Mouse (Mus musculus) kidney, postnatal 4 days (tissue): ENCODE results near the gene Mrps18b.

Source experiments
- DNase-seq, 2 experiments: peaks; one replicate each; pipeline ENCODE4 v3.0.0; 2021; ENCODE audit warnings: mixed read lengths in 2 of 2

Gene Mrps18b

DNA sequence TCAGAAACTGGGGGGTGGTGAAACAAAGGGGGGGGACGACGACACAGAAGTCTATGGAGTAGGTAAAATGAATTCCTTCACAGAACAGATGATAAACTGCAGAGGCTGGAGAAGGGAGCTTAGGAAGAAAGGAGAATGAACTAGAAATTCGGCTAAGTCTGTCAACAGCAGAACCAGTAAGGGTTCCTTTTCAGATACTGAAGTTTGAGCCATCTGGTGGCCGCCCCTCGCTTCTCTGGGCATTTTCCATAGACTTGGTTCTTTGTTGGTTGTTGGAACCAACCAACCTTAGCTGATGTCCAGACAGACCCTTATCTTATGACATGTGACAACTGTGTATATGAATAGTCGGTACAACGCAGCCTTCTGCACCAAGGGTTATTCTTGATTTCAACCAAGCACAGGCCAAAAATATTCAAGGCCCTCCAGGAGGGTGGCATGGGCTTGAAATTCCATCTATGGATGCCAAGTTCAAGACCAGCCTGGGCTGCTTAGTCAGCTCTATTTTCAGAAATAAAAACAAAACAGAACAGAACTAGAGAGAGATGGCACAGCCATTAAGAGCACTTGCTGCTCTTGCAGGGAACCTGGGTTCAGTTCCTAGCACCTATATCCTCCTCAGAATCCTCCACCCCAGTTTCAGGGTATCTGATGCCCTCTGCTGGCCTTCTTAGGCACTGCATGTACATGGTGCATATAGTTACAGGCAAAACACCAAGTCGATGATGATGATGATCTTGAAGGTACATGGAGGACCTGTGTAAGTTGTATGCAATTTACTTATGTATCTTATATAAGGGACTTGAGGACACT, 45.1 kb downstream of the Mrps18b start:
- DNase-seq, result peak; percentile 62 to 70

DNA sequence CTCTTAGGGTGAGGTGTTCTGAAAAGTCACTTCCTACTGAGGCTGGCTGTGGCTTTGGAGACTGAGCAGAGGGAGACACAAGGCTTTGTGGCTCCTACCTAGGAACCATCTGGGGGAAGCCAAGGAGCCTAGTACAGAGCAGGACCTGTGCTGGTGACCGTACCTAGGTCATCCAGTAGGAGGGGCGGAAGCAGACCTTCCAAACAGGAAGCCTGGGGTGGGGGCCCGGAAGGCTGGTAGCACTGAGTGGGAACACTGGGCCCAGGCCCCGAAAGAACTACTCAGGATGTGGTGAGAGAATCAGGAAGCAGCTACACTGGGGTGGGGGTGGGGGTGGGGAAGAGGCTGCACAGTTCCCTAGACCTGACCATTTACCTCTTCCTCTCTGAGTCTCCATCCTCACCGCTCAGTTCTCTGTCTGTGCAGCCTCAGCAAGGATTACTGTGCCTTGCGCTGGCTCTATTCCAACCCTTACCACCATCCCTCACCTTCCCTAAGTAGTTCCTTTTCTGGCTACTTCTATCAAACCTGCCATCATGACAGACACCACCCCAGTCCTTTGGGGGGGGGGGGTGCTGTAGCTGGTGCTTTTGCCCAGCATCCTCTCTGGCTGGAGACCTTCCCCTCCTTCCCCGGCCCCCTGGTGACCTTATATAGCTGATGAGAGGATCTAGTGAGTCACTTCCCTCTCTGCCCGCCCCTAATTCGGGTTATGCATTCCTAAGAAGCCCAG, 45.9 kb downstream of the Mrps18b start:
- DNase-seq, result peak; percentile 62 to 79

DNA sequence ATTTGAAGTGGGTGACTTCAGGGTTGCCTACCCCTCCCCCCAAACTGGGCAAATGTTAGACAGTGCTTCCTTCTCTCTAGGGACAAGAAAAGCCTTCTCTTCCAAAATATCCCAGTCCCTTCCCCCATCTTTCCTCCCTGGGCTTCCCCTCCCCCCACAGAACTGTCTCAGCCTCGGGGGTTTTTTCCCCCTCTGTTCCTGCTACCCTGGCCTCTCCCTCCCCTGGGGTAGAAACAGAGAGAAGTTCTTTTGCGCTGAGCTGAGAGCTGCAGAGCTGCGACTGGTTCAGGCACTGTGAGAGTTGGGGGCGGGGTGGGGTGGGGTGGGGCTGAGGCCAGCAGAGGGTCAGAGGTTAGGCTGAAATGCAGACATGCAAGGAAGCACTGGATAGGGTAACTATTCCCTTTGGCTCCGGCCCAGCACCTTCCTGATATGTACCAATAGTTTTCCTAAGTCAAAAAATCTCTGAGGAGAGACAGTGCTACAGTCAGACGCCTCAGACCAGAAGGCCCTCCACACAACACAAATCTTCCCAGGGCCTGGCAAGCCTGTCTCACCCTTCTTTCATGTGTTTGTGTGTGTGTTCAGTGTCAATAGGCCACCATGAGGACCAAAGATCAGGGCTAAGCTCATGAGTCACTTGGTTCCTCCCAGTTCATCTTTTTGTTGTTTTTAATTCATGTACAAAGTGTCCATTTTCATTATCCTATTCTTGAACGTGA, 46.7 kb downstream of the Mrps18b start:
- peak; percentile 53 to 67 for DNase-seq

DNA sequence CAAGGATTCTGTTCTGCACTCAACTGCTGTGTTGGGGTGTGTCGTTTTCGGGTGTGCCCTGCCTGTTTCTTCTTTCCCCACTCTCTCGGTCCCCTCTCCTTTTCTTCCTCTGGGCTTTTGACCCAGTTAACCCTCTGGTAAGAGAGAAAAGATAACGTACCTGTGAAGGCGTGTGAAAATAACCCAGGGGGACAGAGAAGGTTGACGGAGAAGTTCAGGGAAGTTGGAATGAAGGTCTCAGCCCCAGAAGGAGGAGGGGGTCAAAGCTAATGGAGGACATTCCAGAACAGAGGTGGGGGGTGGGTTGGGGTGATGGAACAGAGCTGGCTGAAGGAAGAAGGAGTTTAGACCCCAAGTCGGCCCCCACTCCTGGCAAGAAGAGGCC, 47.2 kb downstream of the Mrps18b start:
- no peak for DNase-seq

DNA sequence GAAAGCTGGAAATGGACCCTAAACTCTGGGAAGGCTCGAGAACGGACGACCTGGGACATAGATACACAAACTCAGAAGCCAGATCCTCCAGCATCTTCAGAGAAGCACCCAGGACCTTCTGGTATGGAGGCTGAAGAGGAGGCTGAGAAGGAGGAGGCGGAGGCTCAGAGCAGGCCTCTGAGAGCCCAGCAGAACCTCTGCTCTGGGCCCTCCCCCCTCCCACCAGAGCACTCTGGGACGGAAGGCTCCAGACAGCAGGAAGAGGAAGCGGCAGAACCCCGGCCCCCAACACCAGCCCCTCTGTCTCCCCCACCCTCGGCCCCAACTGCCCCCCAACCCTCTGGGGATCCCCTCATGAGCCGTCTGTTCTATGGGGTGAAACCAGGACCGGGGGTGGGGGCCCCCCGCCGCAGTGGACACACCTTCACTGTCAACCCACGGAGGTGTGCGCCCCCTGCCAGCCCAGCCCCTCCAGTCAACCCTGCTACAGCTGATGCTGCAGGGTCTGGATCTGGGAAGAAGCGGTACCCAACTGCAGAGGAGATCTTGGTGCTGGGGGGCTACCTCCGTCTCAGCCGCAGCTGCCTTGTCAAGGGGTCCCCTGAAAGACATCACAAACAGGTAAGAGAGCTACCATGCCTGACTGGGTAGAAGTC, 47.9 kb downstream of the Mrps18b start:
- peak; percentile 33 to 60 for DNase-seq

DNA sequence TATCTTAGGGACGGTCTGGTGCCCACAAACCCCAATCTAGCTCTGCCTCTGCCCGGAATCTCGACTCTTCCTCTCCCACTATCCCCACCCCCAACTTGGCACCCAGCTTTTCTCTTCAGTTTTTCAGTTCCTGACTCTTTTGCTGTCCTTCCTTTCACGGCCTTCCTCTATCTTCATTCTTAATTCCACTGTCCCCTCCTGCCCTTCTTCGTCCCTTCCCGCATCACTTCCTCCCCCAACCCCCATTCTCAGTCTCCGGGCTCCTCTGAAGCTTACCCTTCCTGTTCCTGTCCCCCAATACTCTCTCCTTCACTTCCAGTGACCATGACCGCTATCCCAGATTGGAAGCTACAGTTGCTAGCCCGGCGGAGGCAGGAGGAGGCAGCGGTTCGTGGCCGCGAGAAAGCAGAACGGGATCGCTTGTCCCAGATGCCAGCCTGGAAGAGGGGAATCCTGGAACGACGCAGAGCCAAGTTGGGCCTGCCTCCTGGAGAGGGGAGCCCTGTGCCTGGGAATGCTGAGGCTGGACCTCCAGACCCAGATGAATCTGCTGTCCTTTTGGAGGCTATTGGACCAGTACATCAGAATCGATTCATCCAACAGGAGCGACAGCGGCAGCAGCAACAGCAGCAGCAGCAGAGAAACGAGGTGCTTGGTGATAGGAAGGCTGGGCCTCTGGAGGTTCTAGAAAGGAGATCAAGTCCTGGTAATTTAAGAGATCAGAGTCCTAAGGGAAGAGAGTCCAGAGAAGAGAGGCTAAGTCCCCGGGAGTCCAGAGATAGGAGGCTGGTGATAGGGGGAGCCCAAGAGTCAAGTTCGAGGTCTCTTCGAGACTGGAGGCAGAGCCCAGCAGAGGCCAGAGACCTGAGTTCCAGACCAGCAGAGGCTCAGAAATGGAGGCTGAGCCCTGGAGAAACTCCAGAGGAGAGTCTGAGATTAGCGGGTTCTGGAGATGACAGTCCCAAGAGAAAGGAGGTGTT, 49.0 kb downstream of the Mrps18b start:
- peak; percentile 44 to 64 for DNase-seq

DNA sequence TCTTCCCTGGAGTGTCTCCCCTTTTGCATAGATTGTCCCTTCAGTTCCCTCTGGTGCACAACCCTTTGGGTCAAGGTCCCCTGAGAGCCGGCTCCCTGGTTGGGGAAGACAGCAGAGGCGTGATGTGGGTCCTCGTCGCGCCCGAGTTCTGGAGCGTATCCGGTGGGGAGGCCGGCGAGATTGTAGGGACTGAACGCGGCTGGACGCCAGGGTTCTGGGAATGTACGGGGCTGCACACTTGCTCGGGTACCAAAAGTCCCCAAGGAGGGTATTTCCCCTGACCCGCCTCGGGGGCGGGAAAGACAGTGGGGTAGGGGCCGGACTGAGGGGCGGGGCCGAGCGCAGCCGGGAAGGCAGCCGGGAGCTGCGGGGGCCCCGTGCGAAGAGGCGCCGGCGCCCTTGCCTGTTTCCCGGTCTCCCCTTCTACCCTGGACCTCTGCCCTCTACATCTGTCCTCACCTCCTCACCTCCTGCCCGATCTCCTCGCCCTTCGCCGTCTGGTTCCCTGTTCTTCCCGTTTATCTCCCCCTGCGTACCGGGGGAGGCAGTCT, 49.8 kb downstream of the Mrps18b start:
- DNase-seq, result peak; percentile 77 to 83

DNA sequence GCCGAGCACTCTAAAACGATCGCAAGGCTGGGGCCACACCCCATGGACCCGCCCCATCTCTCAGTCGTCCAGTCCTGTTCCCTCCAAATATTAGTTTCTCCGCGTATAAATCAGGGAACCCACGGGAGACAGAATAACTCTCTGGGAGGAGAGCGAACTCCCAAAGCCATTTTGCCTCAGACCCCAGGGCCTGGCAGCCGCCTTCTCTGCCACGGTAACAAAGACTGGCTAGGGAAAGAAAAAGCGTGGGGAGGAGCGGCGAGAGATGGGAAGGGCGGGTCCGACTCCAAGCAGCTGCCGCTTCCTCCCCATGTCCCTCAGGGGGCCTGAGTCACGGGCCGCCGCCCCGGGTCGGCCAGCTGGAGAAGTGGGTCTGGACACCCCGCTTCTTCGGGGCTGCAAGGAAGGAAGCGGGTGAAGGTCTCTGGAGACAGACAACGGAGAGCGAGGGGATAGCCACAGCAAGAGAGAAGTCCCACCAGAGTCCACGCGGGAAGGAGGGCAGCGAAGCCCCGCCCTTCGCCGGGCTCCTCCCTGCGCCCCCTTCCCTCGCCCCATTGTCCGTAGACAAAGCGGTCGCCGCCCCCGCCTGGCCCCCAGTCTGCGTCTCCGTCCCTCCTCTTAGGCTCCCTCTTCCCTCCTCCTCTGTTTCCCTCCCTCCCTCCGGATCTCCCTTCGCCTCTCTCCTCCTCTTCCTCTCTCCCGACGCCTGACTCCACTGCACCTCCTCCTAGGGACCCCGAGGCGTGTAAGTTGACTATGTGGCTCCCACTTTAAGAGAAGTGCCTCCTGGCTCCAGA, 50.5 kb downstream of the Mrps18b start, which contains the start of gene Ppp1r18:
Gene Ppp1r18 (plus strand): TSS at position 113 of the 800 bp plus-strand sequence.
- peak; percentile 86 to 90 for DNase-seq

DNA sequence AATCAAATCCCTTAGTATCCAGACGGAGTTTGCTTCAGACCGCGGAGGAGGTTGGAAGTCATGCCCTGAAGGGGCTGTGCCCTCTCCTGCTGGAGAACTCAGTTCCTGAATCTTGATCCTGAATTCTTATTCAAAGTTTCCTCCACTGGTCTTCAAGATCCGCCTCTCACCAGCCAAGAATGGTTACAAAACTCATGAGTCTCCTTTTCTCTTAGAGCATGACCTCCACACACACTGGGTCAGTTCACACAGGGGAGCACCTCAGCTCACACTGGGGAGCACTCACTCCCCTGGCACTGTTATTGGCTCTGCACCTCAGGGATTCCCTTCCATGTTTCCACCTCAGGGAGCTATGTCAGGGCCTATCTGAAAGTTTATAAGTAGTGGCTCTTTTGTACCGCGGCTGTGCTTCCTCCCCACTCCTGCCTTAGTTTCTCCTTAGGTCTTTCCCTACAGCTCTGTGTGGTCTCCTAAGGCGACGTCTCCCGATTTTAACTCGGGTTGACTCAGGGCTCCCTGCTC, 51.3 kb downstream of the Mrps18b start:
- DNase-seq, result peak in 1 of 2 experiments; percentile 18

DNA sequence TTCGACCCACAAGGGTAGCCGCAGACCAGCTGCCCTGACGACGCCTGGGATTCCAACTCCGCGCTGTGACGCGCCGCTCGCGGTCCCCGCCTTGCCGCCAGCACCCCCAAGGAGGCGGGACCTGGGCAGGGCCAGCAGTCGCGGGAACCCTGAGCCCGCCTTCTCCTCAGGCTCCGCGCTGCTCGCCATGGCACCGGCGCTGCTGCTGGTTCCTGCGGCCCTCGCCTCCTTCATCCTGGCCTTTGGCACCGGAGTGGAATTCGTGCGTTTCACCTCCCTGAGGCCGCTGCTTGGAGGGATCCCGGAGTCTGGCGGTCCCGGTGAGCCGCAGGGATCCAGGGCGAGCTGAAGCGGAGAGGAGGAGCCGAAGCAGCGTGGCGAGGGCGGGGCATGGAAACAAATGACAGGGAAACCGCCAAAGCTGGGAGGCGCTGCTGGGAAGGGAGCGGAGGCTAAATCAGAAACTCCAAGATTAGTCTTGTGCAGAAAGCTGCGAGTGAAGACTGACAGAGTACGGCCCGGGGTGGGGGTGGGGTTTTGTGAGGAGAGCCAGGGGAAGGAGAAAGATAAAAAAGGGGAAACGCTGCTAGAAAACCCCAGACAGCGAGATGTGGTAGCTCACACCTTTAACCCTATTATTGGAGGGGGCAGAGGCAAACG, 54.9 kb downstream of the Mrps18b start, which contains the start of gene Nrm:
Gene Nrm (plus strand): TSS at position 121 of the 660 bp plus-strand sequence.
- peak; percentile 92 to 95 for DNase-seq

DNA sequence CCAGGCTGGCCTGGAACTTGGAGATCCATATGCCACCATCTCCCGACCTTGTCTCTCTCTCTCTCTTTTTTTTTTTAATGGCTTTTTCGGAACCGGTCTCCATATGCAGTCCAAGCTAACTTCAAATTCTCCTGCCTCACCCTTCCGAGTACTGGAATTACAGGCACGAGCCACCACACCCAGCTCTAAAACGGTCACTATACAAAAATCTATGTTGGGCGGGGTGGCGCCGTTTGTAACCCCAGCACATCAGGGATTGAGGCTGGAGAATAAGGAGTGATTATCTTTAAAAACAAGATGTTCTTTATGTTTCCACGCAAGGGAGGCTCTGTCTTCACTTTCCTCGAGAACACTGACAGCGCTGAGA, 55.4 kb downstream of the Mrps18b start:
- no peak for DNase-seq
